8 mouse cellular contexts compared by ENCODE assay signal in genomic region chr4:123139513-123140154, GRCm38 (mm10). TPM values are rescaled to one million over a fixed set of nuclear protein-coding genes. Genes with fewer than 3 reads are reported as not detected.
DNase-seq lines count a peak whose midpoint lies in the region; ATAC-seq and TF ChIP-seq lines count a peak whose summit lies in the region.

Ppie (minus strand) TSS chr4:123139951.

- TF ChIP-seq POLR2A in bone marrow macrophage, adult 2 months (IDR thresholded peaks at IDR 0.05; ENCODE audit: borderline replicate concordance, low read depth, low read length): no peak; the same call in 1 of the 2 replicates
- TF ChIP-seq POLR2A in embryonic fibroblast, embryonic 13.5 days (IDR thresholded peaks at IDR 0.05; ENCODE audit: low read depth, low read length): peak; percentile 84

- peaks cover 7% of the 10 kb centered on the region for H3K4me1 ChIP-seq in bone marrow macrophage, adult 2 months (ENCODE audit: control insufficient read depth, insufficient read depth, low read length)
- H3K4me1 ChIP-seq in embryonic fibroblast, embryonic 13.5 days (ENCODE audit: control insufficient read depth, insufficient read depth, low read length): no peaks in the 10 kb centered on the region; the same call in 1 of the 2 replicates
- peaks cover 11% of the 10 kb centered on the region for H3K4me1 ChIP-seq in kidney, embryonic 14.5 days (ENCODE audit: control insufficient read depth, insufficient read depth, low read length)
- H3K4me1 ChIP-seq in liver, embryonic 11.5 days (replicated peaks; ENCODE audit: control insufficient read depth, insufficient read depth, low read length): peaks cover 14% of the 10 kb centered on the region
- peaks cover 8% of the 10 kb centered on the region for H3K4me1 ChIP-seq in stomach, embryonic 14.5 days (ENCODE audit: control insufficient read depth, insufficient read depth, low read length)

- under 1% methylated on average over 34 of the region's 34 CpGs for WGBS in kidney, embryonic 14.5 days
- WGBS in liver, embryonic 11.5 days: under 1% methylated on average over 34 of the region's 34 CpGs
- WGBS in stomach, embryonic 14.5 days: under 1% methylated on average over 34 of the region's 34 CpGs

- peak; percentile 79 to 81 for DNase-seq in B cell, adult 2 months
- DNase-seq in heart, adult 9 months (ENCODE audit: low spot score in 2 of 2): peak; percentile 62 to 73
- DNase-seq in liver, embryonic 11.5 days (ENCODE audit: low spot score): peak; percentile 89
- peak; percentile 93 for DNase-seq in naive thymus-derived CD4-positive, alpha-beta T cell, adult 2 months (ENCODE audit: low read depth)

- no peaks in the 10 kb centered on the region for H3K9me3 ChIP-seq in kidney, embryonic 14.5 days (ENCODE audit: control insufficient read depth, low read length)
- no peaks in the 10 kb centered on the region for H3K9me3 ChIP-seq in liver, embryonic 11.5 days (ENCODE audit: control insufficient read depth, low read length)
- no peaks in the 10 kb centered on the region for H3K9me3 ChIP-seq in stomach, embryonic 14.5 days (ENCODE audit: control insufficient read depth, low read depth, low read length)

- H3K4me2 ChIP-seq in kidney, embryonic 14.5 days (replicated peaks; ENCODE audit: low read depth, low read length): peak within 1 kb of the TSS; percentile 77
- peak within 1 kb of the TSS; percentile 87 for H3K4me2 ChIP-seq in liver, embryonic 11.5 days
- peak within 1 kb of the TSS; percentile 59 for H3K4me2 ChIP-seq in stomach, embryonic 14.5 days (replicated peaks; ENCODE audit: low read depth, low read length)

- H3K9ac ChIP-seq in kidney, embryonic 14.5 days (ENCODE audit: low read depth, low read length): peak within 1 kb of the TSS; percentile 66
- peak within 1 kb of the TSS; percentile 66 for H3K9ac ChIP-seq in liver, embryonic 11.5 days (ENCODE audit: low read depth, low read length)
- H3K9ac ChIP-seq in stomach, embryonic 14.5 days (replicated peaks; ENCODE audit: low read depth, low read length): peak within 1 kb of the TSS; percentile 37

- H3K27me3 ChIP-seq in kidney, embryonic 14.5 days (ENCODE audit: control insufficient read depth, insufficient read depth, low read length): no peaks in the 10 kb centered on the region
- no peaks in the 10 kb centered on the region; the same call in 1 of the 2 replicates for H3K27me3 ChIP-seq in liver, embryonic 11.5 days (replicated peaks; ENCODE audit: control insufficient read depth, insufficient read depth, low read length)
- H3K27me3 ChIP-seq in stomach, embryonic 14.5 days (ENCODE audit: control insufficient read depth, insufficient read depth, low read length): no peaks in the 10 kb centered on the region

- H3K27ac ChIP-seq in bone marrow macrophage, adult 2 months (ENCODE audit: insufficient read depth, low read depth, low read length): peak within 1 kb of the TSS; percentile 64
- peak within 1 kb of the TSS; percentile 83 for H3K27ac ChIP-seq in embryonic fibroblast, embryonic 13.5 days (ENCODE audit: insufficient read depth, low read length)
- peak within 1 kb of the TSS; percentile 83 for H3K27ac ChIP-seq in kidney, embryonic 14.5 days (ENCODE audit: low read depth, low read length)
- peak within 1 kb of the TSS; percentile 68; the same call in 1 of the 2 replicates for H3K27ac ChIP-seq in liver, embryonic 11.5 days (ENCODE audit: low read depth, low read length)
- peak within 1 kb of the TSS; percentile 86 for H3K27ac ChIP-seq in stomach, embryonic 14.5 days (ENCODE audit: low read length)

- no peak for TF ChIP-seq CTCF in bone marrow macrophage, adult 2 months (IDR thresholded peaks at IDR 0.05; ENCODE audit: low read depth, low read length)
- TF ChIP-seq CTCF in embryonic fibroblast, embryonic 13.5 days (IDR thresholded peaks at IDR 0.05; ENCODE audit: borderline replicate concordance, insufficient read depth, low read length): no peak

- H3K36me3 ChIP-seq in kidney, embryonic 14.5 days (ENCODE audit: control insufficient read depth, insufficient read depth, low read length): peaks cover 22% of the 10 kb centered on the region
- H3K36me3 ChIP-seq in liver, embryonic 11.5 days (ENCODE audit: control insufficient read depth, insufficient read depth, low read length): peaks cover 11% of the 10 kb centered on the region
- peaks cover 18% of the 10 kb centered on the region for H3K36me3 ChIP-seq in stomach, embryonic 14.5 days (ENCODE audit: control insufficient read depth, insufficient read depth, low read length)

- peak; percentile 99 for ATAC-seq in kidney, embryonic 14.5 days (ENCODE audit: low FRiP score, low TSS enrichment)
- ATAC-seq in liver, embryonic 11.5 days (replicated peaks; ENCODE audit: low FRiP score): peak; percentile 98
- peak; percentile 98 for ATAC-seq in stomach, embryonic 14.5 days (ENCODE audit: insufficient number of reproducible peaks, insufficient read depth, low FRiP score, low read depth)

- H3K4me3 ChIP-seq in bone marrow macrophage, adult 2 months (ENCODE audit: insufficient read depth, low read length): peak within 1 kb of the TSS; percentile 86
- peak within 1 kb of the TSS; percentile 98 for H3K4me3 ChIP-seq in embryonic fibroblast, embryonic 13.5 days (ENCODE audit: insufficient read depth, low read length)
- peak within 1 kb of the TSS; percentile 76 for H3K4me3 ChIP-seq in kidney, embryonic 14.5 days (ENCODE audit: low read length)
- peak within 1 kb of the TSS; percentile 65 for H3K4me3 ChIP-seq in liver, embryonic 11.5 days (ENCODE audit: low read depth, low read length)
- H3K4me3 ChIP-seq in stomach, embryonic 14.5 days (ENCODE audit: low read depth, low read length): peak within 1 kb of the TSS; percentile 57

RNA-seq across cellular contexts. Expression of gene Ppie, which starts in this region (rescaled TPM):
- polyA plus RNA-seq in bone marrow macrophage, adult 2 months (2012; ENCODE audit: insufficient read depth, insufficient read length, missing spikeins): 20.5 and 20.7 TPM in 2 replicates
- polyA plus RNA-seq in embryonic fibroblast, embryonic 13.5 days (2011; ENCODE audit: insufficient read length, low read depth, missing spikeins): 22.0 and 33.6 TPM in 2 replicates
- polyA plus RNA-seq in kidney, embryonic 14.5 days (2014; fragmentation: Nextera tagmentation; extraction: Ambion mirVana): 110 and 138 TPM in 2 replicates
- polyA plus RNA-seq in liver, embryonic 11.5 days (2014; fragmentation: Nextera tagmentation; extraction: Ambion mirVana): 108 and 110 TPM in 2 replicates
- polyA plus RNA-seq in stomach, embryonic 14.5 days (2014; fragmentation: Nextera tagmentation; extraction: Ambion mirVana): 104 and 109 TPM in 2 replicates

Comparison
In these comparisons a context has a peak if more than half of its experiments do, and no peak if none do; other contexts are left out.
1. Peak in every context shown above with its lines: DNase-seq, ATAC-seq, H3K4me3 ChIP-seq and H3K27ac ChIP-seq.